21 mouse cellular contexts compared by ENCODE assay signal in genomic region chr4:117636152-117636551, GRCm38 (mm10). TPM values are rescaled to one million over a fixed set of nuclear protein-coding genes. Genes with fewer than 3 reads are reported as not detected.
DNase-seq lines count a peak whose midpoint lies in the region; ATAC-seq and TF ChIP-seq lines count a peak whose summit lies in the region.
"Had no signal": no experiment of that assay in that cellular context is flagged by ENCODE, and none has a peak within 500 bp of the region (broad histone marks: within the 10 kb centered on the region; RNA-seq: fewer than 3 reads in every experiment).

No protein-coding gene starts in this region.

- peaks cover 35% of the 10 kb centered on the region for H3K4me1 ChIP-seq in heart, embryonic 10.5 days
- H3K4me1 ChIP-seq in lung, embryonic 16.5 days (replicated peaks; ENCODE audit: control insufficient read depth, insufficient read depth, low read length), result no peaks in the 10 kb centered on the region
- peaks cover 21% of the 10 kb centered on the region for H3K4me1 ChIP-seq in hindbrain, embryonic 15.5 days (replicated peaks)
- H3K4me1 ChIP-seq in midbrain, embryonic 15.5 days, result peaks cover 22% of the 10 kb centered on the region
- H3K4me1 ChIP-seq in cerebellum, adult 2 months (ENCODE audit: control insufficient read depth, insufficient read depth, low read length), result no peaks in the 10 kb centered on the region
- H3K4me1 ChIP-seq: lung, embryonic 15.5 days had no signal

- H3K9me3 ChIP-seq in heart, embryonic 10.5 days, result no peaks in the 10 kb centered on the region
- H3K9me3 ChIP-seq in lung, embryonic 16.5 days (ENCODE audit: control insufficient read depth, low read length), result no peaks in the 10 kb centered on the region
- no peaks in the 10 kb centered on the region for H3K9me3 ChIP-seq in hindbrain, embryonic 15.5 days
- H3K9me3 ChIP-seq in midbrain, embryonic 15.5 days, result no peaks in the 10 kb centered on the region
- H3K9me3 ChIP-seq: embryonic facial prominence, embryonic 15.5 days; heart, embryonic 13.5 days; intestine, embryonic 15.5 days; lung, embryonic 15.5 days had no signal

- peaks cover 12% of the 10 kb centered on the region for H3K36me3 ChIP-seq in heart, embryonic 10.5 days
- H3K36me3 ChIP-seq in lung, embryonic 16.5 days (ENCODE audit: control insufficient read depth, insufficient read depth, low read length), result no peaks in the 10 kb centered on the region; the same call in none of the 2 replicates
- H3K36me3 ChIP-seq in hindbrain, embryonic 15.5 days, result no peaks in the 10 kb centered on the region
- H3K36me3 ChIP-seq in midbrain, embryonic 15.5 days (replicated peaks), result no peaks in the 10 kb centered on the region
- H3K36me3 ChIP-seq: intestine, embryonic 15.5 days; lung, embryonic 15.5 days had no signal

- H3K9ac ChIP-seq in lung, embryonic 16.5 days (ENCODE audit: low read length), result no peak overlapping the region
- no peak overlapping the region for H3K9ac ChIP-seq in hindbrain, embryonic 15.5 days
- no peak overlapping the region for H3K9ac ChIP-seq in midbrain, embryonic 15.5 days
- H3K9ac ChIP-seq: embryonic facial prominence, embryonic 15.5 days; heart, embryonic 13.5 days; intestine, embryonic 15.5 days; limb, embryonic 12.5 days; liver, embryonic 14.5 days; lung, embryonic 15.5 days had no signal

- ATAC-seq in lung, embryonic 16.5 days (ENCODE audit: low read depth), result 0 out of 2 replicates have a peak, but pooled peaks have one; percentile 20
- ATAC-seq in hindbrain, embryonic 15.5 days (ENCODE audit: low FRiP score, low read depth), result no peak
- ATAC-seq in midbrain, embryonic 15.5 days (replicated peaks), result 0 out of 2 replicates have a peak, but pooled peaks have one; percentile 17
- ATAC-seq: intestine, embryonic 15.5 days had no signal

- no peaks in the 10 kb centered on the region for H3K27me3 ChIP-seq in heart, embryonic 10.5 days (ENCODE audit: insufficient read depth, poor library complexity, severe bottlenecking)
- no peaks in the 10 kb centered on the region for H3K27me3 ChIP-seq in lung, embryonic 16.5 days (ENCODE audit: control insufficient read depth, insufficient read depth, low read depth, low read length)
- H3K27me3 ChIP-seq in hindbrain, embryonic 15.5 days, result no peaks in the 10 kb centered on the region
- H3K27me3 ChIP-seq in midbrain, embryonic 15.5 days (replicated peaks), result no peaks in the 10 kb centered on the region
- H3K27me3 ChIP-seq in cerebellum, adult 2 months (ENCODE audit: control insufficient read depth, insufficient read depth, low read length), result no peaks in the 10 kb centered on the region
- H3K27me3 ChIP-seq: embryonic facial prominence, embryonic 15.5 days; heart, embryonic 13.5 days; intestine, embryonic 15.5 days; limb, embryonic 12.5 days; lung, embryonic 15.5 days had no signal

- DNase-seq in heart, embryonic 10.5 days (ENCODE audit: low spot score), result no peak
- DNase-seq in heart, adult 9 months (ENCODE audit: low spot score in 2 of 2), result no peak
- DNase-seq in lung, postnatal 10 days, result no peak
- DNase-seq in cerebellum, adult 2 months, result no peak
- DNase-seq: adrenal gland, postnatal 36 days; cerebellum, adult 18-20 months; cerebellum, postnatal 36 days; heart, postnatal 36 days; kidney, adult 9 months; right cerebral cortex, postnatal 4 days; thymus, adult 2 months had no signal

- no peak for TF ChIP-seq CTCF in cerebellum, adult 2 months (IDR thresholded peaks at IDR 0.05; ENCODE audit: borderline replicate concordance, insufficient read depth, low read depth, low read length)

- H3K27ac ChIP-seq in heart, embryonic 10.5 days, result peak overlapping the region; percentile 29; the same call in 1 of the 2 replicates
- no peak overlapping the region for H3K27ac ChIP-seq in lung, embryonic 16.5 days (ENCODE audit: low read length)
- peak overlapping the region; percentile 70; the same call in 1 of the 2 replicates for H3K27ac ChIP-seq in hindbrain, embryonic 15.5 days (replicated peaks)
- peak overlapping the region; percentile 76 for H3K27ac ChIP-seq in midbrain, embryonic 15.5 days
- no peak overlapping the region for H3K27ac ChIP-seq in cerebellum, adult 2 months (ENCODE audit: insufficient read depth, low read length)
- H3K27ac ChIP-seq: embryonic facial prominence, embryonic 15.5 days; heart, embryonic 13.5 days; intestine, embryonic 15.5 days; limb, embryonic 12.5 days; liver, embryonic 14.5 days; lung, embryonic 15.5 days had no signal

- H3K4me3 ChIP-seq in heart, embryonic 10.5 days, result no peak overlapping the region
- no peak overlapping the region for H3K4me3 ChIP-seq in lung, embryonic 16.5 days (ENCODE audit: low read length)
- no peak overlapping the region for H3K4me3 ChIP-seq in hindbrain, embryonic 15.5 days
- H3K4me3 ChIP-seq in midbrain, embryonic 15.5 days, result no peak overlapping the region
- H3K4me3 ChIP-seq in cerebellum, adult 2 months (replicated peaks; ENCODE audit: insufficient read depth, low read depth, low read length), result no peak overlapping the region
- H3K4me3 ChIP-seq: embryonic facial prominence, embryonic 15.5 days; heart, embryonic 13.5 days; intestine, embryonic 15.5 days; limb, embryonic 12.5 days; lung, embryonic 15.5 days; myocyte had no signal

- no peak overlapping the region for H3K4me2 ChIP-seq in lung, embryonic 16.5 days (ENCODE audit: low read depth, low read length)
- H3K4me2 ChIP-seq in hindbrain, embryonic 15.5 days, result no peak overlapping the region
- H3K4me2 ChIP-seq in midbrain, embryonic 15.5 days, result no peak overlapping the region
- H3K4me2 ChIP-seq: embryonic facial prominence, embryonic 15.5 days; heart, embryonic 13.5 days; intestine, embryonic 15.5 days; limb, embryonic 12.5 days; lung, embryonic 15.5 days had no signal

- 52% methylated on average over 4 of the region's 4 CpGs for WGBS in heart, embryonic 10.5 days
- 64% methylated on average over 4 of the region's 4 CpGs for WGBS in lung, embryonic 16.5 days
- WGBS in hindbrain, embryonic 15.5 days, result 86% methylated on average over 4 of the region's 4 CpGs
- 80% methylated on average over 4 of the region's 4 CpGs for WGBS in midbrain, embryonic 15.5 days
- WGBS in cerebellum, adult 2 months, result 89% methylated on average over 4 of the region's 4 CpGs

- no peak for TF ChIP-seq POLR2A in cerebellum, adult 2 months (IDR thresholded peaks at IDR 0.05; ENCODE audit: borderline replicate concordance, insufficient read depth, low read length)

RNA-seq across cellular contexts. Expression of gene Dmap1, which starts 45.9 kb away (rescaled TPM):
- polyA plus RNA-seq in heart, embryonic 10.5 days (2016; fragmentation: Nextera tagmentation; extraction: Ambion mirVana), result 54.6 and 63.6 TPM in 2 replicates
- polyA plus RNA-seq in lung, embryonic 16.5 days (2015; fragmentation: Nextera tagmentation; extraction: Ambion mirVana), result 56.1 and 57.3 TPM in 2 replicates
- polyA plus RNA-seq in hindbrain, embryonic 15.5 days (2015; fragmentation: Nextera tagmentation; extraction: Ambion mirVana), result 76.5 and 76.8 TPM in 2 replicates
- 82.5 and 84.8 TPM in 2 replicates for polyA plus RNA-seq in midbrain, embryonic 15.5 days (2015; fragmentation: Nextera tagmentation; extraction: Ambion mirVana)
- 48.7 and 53.5 TPM in 2 replicates for polyA plus RNA-seq in cerebellum, adult 2 months (2012; rRNA removed)

Comparison
In these comparisons a context has a peak if more than half of its experiments do, and no peak if none do; other contexts are left out.
1. H3K27ac ChIP-seq: peak in heart, embryonic 10.5 days (single experiment), hindbrain, embryonic 15.5 days (single experiment) and midbrain, embryonic 15.5 days (single experiment); none in lung, embryonic 16.5 days (single experiment) and cerebellum, adult 2 months (single experiment).